Mouse (Mus musculus): ENCODE results near the gene Cxcl17.

Cxcl17 gene

DNA sequence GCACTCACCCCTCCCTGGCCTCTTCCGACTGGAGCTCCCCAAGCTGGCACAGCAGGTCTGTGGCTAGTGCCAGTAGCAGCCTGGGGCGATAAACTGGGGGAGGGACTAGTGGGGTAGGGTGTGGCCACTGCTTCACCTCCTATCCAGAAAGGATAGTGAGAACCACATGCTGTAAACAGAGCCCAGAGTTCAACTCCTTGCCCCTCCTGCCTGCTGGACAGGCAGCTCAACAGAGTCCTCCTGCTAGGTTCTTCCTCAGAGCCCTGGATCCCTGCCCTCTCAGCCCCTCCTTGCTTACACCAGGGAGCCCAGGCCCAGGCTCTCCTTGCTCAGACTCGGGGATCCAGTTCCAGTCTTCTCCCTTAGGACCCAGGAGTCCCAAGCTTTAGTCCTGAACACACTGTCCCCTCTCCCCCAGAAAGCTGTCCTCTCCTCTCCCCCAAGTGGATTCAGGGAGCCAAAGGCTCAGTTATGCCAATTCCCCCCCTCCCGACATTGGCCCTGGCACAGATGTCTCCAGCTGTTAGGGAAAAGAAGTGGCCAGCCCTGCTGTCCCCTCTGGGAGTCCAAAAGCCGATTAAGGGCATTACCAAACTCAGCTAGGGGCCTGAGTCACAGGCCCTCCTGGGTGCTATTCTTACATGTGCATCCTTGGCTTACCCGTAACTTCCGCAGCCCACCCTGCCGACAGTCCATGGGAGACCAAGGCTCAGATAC lies 22.5 kb downstream of the Cxcl17 start:
- peak; percentile 64 to 84 for DNase-seq

DNA sequence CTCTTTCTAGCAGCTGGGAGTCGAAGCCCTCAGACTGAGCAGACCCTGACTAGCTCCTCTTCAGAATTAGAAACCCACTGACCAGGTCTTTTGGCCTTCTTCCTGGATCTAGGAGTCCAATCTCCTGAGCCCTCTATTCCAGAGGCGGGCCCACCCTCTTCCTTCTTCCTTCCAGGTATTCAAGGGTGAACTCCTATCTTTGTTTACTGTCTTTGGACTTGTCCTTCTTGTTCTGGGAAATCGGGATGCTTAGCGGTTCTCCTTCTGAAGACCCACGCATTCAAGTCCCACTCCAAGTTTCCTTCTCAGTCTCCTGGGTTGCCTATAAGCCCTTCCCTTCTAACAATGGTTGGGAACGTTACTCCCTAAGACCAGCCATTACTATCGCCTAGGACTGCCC lies 23.8 kb downstream of the Cxcl17 start:
- peak in 1 of 2 experiments; percentile 17 for DNase-seq

DNA sequence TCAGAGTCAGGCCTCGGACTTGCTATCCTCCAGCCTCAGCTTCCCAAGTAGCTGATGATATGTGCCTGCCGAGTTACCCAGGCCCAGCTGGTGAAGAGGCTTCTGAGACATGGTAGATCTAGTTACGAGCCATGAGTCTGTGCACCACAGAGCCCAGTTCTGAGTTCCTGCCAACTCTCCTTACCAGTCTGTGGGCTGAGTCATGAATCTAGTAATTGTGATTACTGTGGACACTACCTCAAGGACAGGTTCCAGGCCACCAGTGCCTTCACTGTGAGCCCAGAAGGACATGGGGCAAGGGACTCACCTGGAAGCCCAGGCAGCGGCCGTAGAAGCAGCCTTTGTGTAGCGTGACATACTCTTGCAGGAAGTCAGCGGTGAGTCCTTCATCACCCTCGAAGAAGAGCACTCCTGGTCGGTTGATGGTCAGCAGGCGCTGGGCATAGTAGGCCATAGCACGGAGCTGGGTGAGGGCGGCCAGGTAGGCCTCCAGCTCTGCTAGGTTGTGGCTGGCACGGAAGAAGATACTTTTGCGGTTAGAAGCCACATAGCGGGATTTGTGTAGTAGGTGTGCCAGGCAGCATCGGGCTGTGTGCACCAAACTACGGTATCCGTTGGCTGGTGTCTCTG lies 24.8 kb downstream of the Cxcl17 start:
- DNase-seq = peak in 1 of 2 experiments; percentile 21

DNA sequence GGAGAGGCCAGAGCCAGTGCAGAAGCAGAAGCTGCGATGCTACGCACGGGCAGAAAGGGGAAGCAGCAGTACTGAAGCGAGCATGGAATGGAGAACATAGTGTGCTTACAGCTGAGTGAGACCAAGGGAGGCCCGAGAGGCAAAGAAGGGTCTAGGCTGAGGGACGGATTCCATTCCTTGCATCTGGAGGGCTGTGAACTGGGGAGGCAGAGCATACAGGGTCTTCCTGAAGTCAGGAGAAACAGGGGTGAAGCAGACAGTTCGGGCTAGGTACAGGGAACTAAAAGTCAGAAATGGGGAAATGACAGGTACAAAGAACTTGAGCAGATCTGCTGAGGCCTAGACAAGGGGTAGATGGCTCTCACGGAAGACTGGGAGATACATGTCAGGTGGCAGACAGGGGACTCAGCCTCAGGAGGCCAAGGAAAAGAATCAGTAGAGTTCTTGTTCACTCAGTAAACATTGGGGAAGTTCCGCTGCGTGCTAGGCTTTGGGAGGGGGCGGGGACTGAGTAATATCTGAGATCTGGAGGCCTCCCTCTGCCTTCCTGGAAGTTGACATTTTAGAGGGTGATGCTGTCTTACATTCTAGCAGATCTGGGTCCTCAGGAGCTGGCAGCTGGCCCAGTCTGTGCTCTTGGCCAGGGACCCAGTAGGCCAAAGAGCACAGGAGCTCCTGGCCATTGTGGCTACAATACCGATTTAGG lies 26.7 kb downstream of the Cxcl17 start:
- peak; percentile 93 to 96 for DNase-seq

DNA sequence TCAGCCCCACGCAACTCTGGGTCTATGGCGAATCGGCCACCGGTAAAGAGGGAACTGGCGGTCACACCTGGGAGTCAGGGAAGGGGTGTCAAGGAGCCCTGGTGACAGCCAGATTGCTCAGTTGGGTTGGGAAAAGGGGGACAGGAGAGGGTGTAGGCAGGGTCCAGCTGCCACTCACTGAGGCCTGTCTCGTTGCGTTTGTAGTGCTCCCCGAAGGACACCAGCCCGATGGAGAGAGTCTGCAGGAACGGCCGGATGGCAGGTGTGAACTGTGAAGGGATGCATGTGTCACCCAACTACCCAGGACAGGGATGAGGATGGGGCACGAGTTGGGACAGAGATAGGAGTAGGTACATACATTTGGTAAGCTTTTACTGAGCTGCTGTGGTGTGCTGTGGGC lies 27.4 kb downstream of the Cxcl17 start:
- peak in 1 of 2 experiments; percentile 22 for DNase-seq

DNA sequence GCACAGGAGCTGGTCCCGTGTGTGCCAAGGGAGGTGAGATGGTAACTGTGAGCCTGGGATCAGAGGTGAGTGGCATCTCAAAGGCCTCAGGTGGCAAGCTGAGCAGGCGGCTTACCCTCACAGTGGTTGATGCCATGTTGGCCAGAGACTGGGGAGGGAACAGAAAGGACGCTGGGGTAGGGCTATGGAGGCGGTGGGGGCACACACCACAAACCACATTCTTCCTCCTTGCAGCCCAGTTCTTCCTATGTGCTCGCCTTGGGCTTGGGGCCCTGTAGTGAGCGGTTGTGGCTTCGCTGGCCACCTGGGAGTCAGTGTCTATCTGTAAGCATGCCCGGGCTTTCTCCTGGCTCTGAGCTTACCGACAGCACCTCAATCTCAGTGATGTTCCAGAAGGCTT lies 27.9 kb downstream of the Cxcl17 start:
- peak in 1 of 2 experiments; percentile 39 for DNase-seq

DNA sequence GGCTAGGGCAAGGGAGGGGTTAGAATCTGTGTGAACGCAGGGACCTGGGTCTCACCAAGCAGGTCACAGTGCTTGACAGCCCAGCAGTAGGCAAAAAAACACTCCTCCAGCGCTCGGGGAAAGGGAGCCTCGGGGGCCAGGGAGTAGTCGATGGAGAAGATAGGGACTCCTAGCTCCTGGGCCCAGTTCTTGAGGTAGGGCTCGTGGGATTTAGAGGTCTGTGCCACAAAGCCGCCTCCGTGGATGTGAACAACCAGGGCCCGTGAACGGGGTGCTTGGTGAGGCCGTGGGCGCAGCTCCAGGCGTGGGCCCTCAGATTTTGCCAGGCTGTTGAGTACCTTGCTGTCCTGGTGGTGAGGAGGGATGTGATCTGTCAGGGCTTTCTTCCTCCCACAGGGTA lies 28.4 kb downstream of the Cxcl17 start:
- DNase-seq = no peak

DNA sequence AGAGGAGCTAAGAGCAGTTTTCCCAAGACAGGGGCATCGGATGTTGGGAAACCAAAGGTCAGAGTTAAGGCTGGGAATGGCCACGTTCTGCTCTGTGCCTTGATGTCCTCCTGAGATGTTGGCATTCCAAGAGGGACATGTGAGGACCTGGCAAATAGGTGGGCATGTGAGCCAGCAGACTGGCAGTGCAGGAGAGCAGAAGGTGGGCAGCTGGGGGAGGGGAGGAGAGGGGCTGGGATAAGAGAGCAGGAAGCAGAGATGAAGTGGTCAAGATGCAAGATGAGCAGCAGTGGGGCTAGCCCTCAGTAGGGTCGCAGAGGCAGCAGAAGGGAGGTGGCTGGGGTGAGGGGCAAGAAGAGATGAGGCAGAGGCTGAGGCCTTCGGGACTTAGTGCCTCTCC lies 28.8 kb downstream of the Cxcl17 start:
- peak in 1 of 2 experiments; percentile 14 for DNase-seq

DNA sequence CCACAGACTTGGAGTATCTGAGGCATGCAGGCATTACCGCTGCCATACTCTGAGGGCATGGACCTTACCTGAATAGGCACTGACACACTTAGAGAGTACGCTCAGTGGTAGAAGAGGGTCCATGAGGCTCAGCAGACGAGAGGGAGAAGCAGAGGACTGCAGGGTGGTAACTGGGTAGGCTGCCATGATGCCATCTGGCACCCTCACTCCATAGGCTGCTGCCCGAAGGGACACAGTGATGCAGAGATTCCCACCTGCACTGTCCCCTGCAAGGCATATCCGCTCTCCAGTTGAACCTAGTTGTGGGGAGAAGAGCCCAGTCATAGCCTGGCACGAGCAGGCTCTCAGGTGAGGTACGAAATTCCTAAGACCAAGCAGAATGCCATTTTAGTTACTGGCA lies 29.3 kb downstream of the Cxcl17 start:
- DNase-seq = no peak

DNA sequence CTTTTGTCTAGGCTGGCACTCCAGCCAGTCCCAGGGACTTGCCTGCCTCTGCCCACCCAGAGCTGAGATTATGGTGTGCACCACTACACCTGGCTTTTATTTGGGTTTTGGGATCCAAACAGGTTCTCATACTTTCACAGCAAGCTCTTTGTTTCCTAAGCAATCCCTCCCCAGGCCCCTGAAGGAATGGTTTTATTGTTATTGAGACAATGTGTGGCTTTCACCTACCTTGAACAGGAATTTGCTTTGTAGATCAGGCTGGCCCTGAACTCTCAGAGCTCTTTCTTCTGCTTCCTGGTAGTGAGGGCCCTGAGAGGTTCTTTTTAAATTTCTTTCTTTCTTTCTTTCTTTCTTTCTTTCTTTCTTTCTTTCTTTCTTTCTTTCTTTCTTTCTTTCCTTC lies 30.1 kb downstream of the Cxcl17 start:
- DNase-seq = no peak

DNA sequence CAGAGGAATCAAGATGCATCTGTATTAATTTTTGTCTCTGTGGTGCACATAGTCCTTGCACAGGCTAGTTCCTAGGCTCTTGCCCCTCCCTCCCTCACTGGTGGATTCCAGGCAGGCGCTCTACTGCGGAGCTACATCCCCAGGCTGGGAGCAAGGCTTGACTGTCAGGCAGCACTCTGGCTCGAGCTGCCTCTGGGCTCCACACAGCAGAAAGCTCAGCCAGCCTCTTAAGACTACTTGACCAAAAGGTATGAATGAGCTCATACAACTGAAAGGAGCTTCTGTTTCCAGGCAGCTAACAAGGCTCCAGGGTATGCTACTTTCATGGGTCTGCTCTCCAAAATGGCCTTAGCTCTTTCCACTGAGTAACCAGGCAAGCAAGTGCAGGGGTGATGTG lies 31.4 kb downstream of the Cxcl17 start:
- peak in 1 of 2 experiments; percentile 57 for DNase-seq

DNA sequence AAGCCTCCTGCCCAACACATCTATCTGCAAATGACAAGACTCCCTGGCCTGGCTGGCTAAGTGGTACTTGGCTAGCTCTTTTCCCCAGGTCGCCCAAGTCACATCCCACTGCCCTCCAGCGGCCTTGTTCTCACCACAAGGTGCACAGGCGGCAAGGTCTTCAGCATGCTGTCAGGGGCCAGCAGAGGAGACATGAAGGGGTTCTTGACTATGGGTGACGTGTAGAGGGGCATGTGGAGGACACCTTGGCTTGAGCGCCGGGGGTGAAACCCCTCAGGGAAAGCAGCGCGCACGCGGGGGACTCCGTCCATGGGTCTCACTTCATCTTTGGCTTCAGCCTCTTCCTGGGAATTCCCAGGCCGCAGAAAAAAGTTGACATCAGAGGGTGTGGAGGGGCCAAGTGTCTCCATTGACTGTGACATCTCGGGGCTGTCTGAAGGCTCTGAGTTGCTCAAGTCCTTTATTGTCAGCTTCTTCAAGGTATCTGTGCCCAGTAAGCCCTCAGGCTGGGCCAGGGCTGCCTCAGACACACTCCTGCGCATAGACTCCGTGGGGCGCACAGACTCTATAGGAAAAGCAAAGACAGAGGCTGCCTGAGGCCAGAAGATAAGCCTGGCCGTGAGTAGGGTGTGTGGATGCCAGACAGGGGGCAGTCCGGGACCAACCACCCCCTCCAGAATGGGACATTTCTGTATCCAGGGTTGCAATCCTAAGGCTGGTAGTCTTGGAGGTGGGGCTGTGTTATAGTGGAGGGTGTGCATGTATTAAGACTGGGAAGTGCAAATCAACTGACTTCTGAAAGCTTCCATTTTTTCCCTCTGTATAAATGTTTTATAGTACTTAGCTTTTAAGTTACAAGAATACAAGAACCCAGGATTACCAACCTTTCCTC lies 32.0 kb downstream of the Cxcl17 start:
- peak in 1 of 2 experiments; percentile 35 for DNase-seq

DNA sequence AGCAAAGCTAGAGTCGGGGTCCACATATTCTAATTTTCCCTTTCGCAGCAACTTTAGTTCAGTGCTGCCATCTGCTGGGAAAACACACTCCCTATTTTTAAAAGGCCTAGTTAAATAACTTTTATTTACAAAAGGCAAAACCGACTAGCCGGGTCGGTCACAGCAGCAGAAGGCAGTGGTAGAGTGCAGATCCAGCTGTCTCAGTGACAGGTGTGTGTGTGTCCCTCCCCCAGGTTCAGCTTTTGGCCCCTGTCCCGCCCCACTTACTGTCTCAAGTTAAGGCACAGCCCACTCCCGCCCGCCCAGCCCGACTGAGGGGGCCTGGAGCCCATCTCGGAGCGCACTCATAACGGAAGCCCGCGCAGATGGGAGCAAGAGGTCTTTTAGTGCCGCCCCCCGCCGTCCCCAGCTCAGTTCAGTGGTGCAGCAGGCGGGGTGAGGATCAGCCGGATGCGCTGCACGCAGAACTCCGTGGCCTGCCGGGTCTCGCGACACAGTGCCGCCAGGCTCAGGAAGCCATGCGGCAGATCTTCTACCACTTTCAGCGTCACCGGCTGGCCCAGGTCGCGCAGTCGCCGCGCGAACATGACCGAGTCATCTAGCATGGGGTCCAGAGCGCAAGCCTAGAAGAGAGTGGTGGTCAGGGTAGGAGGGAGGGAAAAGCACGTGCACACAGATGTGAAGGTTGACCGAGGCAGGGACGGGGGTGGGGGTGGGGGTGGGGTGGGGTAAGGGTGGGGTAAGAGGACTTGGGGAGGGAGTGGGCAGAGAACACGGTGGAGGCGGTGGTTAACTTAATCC lies 32.9 kb downstream of the Cxcl17 start:
- DNase-seq = peak; percentile 77 to 89

DNA sequence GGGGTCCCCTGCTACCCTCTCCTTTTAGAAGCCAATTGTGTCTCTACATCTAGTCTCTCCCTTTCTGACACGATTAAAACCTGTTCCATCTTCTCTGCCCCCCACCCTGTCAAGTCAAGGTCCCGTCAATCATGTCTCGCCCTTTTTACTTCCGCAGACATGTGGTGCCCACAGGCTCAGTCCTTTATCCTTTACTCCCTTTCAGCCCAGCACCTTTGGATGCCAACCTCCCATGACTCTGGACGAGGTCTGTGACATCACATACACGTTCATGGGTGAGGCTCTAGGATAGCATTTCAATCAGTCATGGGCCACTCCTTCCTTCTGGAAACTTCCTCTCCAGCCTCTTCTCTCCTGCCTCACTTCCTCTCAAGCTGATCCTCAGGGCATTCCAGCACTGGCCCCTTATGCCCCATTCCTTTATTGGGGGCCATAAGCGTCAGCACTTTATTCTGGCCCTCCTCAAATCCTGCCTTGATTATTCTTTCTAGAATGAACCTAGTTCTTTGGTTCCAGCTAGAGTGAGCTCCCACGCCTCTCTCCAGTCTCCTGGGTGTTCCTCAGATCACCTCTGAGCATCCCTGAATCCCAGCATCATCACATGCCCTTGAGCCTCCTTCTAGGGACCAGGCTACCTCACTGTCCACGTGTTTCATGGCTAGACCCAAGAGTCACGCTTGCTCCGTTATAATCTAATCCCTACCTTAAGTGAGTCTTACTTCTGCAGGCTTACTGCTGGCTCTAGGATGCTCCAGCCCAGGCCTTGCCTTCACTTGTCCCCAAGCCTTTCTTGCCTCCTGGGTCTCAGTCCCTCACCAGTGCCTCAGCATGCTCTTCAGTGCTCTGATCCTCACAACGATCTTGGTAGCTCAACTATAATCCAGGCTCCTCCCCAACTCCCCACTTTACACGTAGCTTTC lies 34.2 kb downstream of the Cxcl17 start:
- DNase-seq = no peak

DNA sequence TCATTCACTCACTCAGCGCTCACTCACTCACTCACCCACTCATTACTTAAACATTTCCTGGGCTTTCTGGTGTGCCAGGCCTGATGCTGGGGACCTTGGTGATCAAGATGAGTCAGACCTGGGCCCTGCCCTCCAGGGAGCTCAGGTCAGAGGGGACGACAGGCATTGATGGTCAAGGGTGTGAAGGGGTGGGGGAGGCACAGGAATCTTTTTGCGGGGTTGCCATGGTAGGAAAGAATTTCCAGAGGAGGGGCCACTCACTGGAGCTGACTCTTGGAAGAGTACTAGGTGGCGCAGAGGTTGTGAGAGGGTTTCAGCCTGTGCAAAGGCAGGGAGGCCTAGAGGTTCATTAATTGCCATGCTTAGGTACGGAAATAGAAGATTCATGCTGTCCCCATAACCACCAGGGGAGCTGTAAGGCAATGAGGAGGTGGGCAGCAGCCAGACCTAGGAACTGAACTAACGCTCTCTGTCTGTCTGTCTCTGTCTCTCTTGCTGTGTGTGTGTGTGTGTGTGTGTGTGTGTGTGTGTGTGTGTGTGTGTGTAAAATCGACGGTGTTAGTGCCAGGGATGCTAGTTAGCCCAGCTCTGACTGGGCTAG lies 35.5 kb downstream of the Cxcl17 start:
- DNase-seq = no peak

DNA sequence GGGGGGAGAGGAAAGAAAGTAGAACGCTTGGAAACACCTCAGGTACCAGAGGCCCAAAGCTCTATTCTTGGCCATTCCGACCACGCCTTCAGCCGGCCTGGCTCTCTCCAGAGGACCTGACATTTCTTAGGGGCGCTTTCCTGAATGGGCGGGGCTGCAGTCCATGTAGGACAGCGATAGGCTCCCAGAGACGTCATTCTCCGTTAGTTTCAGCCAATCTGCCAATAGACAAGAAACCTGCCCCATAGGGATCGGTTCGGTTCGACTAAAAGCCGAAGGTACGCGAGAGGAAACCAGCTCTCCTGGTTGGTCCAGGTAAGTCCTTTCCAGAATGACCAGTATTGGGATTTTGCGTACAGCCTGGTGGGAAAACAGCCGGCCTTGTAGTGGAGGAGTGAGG lies 36.1 kb downstream of the Cxcl17 start:
- DNase-seq = peak; percentile 91 to 92

DNA sequence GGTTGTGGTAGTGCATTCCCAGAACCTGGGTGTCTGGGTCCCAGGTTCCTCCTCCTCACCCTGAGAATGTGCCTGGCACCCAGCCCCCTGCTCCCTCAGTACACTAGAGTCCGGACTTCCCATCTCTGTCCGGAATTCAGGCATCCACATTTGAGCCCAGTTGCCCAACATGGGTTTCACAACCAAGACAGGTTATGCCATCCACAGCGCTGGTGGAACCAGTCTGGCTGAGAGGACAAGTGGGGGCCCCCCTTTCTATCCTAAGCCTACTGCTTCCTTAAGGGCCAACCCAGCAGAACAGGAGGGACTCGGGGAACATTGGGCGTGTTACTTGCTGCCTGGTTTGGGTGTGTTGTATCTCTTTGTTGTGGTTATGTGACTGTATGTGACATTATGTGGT lies 40.2 kb downstream of the Cxcl17 start:
- DNase-seq = peak; percentile 77 to 80

DNA sequence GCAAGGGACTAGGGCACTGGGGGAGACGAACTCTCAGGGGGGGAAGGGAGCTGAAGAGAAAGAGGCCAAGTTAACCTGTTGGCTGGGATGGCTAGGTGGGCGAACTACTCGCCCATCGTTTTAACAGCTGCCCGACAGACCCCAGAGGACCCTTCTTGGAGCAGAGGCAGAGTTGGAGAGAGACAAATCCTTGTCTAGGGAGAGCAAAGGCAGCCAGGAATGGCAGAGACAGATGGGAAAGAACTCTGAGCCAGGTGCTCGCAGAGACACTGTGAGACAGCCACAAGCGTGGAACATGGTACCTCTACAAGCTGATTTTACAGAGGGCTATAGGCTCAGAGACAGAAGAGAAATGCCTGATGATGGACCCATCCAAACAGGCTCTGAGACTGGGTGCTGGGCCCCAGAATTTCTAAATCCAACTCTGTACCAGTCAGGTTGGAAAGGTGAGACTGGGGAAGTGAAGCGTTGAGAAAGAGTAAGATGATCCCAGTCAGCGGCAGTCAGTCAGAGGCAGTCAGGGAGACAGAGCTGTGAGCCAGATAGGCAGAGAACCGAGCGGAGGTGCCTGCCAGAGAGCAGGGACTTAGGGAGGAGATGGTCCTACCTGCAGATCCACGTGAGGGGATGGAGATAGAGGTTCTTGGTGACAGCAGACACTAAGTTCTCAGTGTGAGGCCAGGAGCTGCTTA lies 43.5 kb downstream of the Cxcl17 start, which contains the start of gene Cnfn:
TSS of gene Cnfn (minus strand) at position 667 of the 692 bp plus-strand sequence.
- DNase-seq = no peak

DNA sequence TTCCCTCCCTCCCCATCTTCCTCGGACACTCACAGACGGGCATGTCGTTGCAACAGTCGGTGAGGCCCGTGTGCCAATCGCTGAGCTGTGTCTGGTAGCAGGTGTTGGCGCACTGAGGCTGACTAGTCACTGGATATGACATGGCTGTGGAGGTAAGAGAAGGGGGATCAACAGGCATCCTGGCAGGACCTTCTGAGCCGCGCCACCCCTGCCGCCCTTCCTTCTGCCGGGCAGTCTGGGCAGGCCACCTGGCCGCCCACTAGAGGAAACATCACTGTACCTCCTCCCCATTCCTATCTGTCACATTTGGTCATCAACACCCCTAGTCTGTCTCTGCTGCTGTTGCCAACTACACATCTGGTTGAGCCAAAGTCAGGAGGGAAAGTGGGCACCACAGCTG lies 44.4 kb downstream of the Cxcl17 start:
- no peak for DNase-seq
